Mouse (Mus musculus) thymus, postnatal 0 days (tissue): ENCODE data around the gene Adamts8. TPM values are rescaled to one million over a fixed set of nuclear protein-coding genes. Genes with fewer than 3 reads are reported as not detected.

Experiments used
- DNase-seq: peaks from one replicate; pipeline ENCODE4 v3.0.0-alpha.2; 2015; ENCODE audit warnings: low spot score
- polyA plus RNA-seq: library from polyadenylated mRNA; unstranded; fragments of >200 nt; fragmentation: Nextera tagmentation; extraction: Ambion mirVana; gene quantifications from 2 replicates; pipeline ENCODE4 v1.2.1, GENCODE M21; 2015

Gene Adamts8
- polyA plus RNA-seq, 1 experiment from 2014 or later, result 0.70 TPM

- no peak for DNase-seq
Observed at GRCm38 (mm10) chr9:30921261-30922103, 20.9 kb upstream of the Adamts8 start.

DNA sequence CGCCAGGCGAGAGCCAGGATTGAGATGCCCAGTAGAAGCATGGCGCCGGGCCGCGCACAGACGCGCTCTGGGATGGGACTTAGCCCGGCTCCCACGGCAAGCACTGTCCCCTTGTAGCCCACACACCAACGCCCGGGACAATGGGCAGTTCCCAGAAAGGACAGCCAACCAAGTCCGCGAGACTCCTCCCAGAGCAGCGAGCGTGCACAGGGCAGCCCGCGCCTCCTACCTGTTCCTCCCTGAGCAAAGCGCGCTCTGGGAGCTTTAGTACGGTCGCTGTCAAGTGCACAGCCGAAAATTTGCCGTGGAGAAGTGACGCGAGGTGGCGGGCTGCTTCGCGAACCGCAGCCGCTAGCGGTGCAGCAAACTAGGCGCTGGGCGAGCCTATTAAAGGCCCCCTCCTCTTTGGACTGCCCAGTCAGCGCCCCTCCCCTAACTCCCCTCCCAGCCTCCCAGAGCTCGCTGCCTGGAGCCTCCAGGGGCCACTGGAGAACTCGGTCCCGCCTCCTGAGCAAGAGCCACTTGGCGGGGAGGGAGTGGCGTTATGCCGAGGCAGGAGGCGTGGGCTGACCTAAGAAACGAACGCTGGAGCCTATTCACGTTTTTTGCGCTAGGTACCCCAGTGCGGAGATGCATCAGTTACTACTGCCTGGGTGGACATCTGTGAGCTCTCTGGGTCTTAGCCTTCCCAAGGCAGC is 20.0 kb upstream of the Adamts8 start, which contains the start of gene Adamts15:
Gene Adamts15 (minus strand): TSS at position 256 of the 698 bp plus-strand sequence.
- no peak for DNase-seq

- no peak for DNase-seq
Observed at GRCm38 (mm10) chr9:30928759-30929158, 13.6 kb upstream of the Adamts8 start.

DNA sequence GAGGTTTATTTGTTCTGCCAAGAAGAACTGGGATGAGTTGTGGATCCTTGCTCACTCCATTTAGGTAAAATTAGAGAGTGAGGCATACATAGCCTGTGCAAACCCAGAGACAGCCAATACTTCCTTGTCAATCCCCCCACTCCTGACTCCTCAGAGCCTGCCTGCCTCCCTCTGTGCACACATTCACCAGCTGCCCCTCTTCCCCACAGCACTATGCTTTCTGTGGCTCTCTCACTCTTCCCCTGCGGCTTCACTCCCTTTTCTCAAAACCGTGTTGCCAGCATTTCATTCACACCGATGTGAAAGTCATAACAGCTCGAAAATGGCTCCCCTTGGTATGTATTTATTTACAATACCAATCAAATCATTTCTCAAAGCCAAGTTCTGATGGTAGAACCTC is 10.0 kb upstream of the Adamts8 start:
- no peak for DNase-seq

- no peak for DNase-seq
Observed at GRCm38 (mm10) chr9:30934827-30935226, 7.5 kb upstream of the Adamts8 start.

- DNase-seq, result peak; percentile 7
Observed at GRCm38 (mm10) chr9:30936674-30937438, 5.5 kb upstream of the Adamts8 start.

DNA sequence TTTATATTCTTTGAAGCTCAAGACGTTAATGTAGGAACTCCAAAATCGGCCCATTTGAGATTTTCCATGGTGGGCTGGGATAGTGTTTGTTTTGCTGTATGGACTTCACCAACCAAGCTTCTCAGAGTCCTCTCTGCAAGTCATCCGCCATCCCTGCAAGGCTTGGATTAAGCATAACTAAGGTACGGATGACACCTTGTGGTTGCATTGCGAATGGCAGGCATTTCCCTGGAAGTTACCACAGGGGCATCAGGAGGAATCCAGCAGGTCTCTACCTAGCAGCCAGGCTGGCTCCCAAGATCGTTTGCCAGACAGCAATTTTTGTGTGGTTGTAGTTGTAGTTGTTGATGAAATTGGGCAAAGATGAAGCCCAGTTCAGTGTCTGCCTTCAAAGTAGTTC is 2.0 kb upstream of the Adamts8 start:
- DNase-seq, result peak; percentile 59

- DNase-seq, result no peak
Observed at GRCm38 (mm10) chr9:30943341-30943740, 979 bp downstream of the Adamts8 start.

DNA sequence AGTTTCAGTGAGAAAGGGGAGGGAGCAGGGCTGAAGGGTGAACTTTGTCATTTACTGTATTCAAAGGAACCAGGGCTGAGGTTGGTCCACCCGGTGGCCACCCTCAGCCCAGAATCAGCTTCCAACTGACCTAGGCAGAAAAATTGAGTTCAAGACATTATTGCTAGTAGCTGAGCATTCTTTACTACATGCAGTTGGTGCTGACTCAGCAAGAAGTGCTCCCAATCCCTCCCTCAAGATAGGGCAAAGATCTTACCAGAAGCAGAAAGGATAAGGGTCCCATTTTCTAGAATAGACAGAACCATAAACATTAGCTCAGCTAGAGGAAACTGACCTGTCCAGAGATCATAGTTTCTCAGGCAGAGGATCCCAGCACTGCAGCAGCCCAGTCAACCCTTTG is 1.9 kb downstream of the Adamts8 start:
- DNase-seq, result no peak

GRCm38 (mm10) chr9:30945276-30945675 is 2.9 kb downstream of the Adamts8 start:
- no peak for DNase-seq

- no peak for DNase-seq
Observed at GRCm38 (mm10) chr9:30949422-30949821, 7.1 kb downstream of the Adamts8 start.

DNA sequence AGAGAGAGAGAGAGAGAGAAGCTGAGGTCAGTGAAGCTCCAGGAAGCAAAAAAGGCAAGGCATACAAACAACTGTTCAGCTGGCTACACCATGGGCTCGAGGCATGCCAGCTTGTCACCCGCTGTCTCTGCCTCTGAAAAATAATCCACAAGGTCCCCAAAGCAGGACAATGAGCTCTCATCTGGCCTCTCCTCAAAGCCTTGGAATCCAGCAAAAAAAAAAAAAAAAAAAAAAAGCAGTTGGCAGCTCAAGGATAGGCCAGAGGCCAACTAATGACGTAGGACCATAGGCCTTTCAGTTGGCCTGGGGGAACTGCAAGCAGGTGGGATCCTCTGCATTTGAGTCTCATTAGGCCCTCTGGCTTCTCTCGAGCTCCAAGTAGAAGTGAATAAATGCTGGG is 7.6 kb downstream of the Adamts8 start:
- DNase-seq, result no peak

- DNase-seq, result no peak
Observed at GRCm38 (mm10) chr9:30950592-30950991, 8.2 kb downstream of the Adamts8 start.

DNA sequence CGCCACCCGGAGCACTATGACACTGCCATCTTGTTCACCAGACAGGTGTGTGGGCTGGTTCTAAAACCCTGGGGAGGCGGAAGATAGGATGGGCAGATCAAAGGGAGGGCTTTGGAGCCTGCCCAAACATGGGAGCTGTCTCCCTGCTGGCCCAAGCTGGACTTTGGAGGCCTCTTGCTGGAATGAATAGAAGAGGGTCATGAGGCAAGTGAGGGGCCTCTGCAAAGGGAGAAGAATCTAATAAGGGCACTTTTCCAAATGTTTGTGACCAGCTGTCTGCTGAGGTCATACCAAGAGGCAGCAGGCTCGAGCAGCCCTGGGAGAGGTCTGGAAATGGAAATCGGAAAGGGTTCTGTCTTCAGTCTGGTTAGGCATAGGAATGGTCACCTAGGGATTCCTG is 9.1 kb downstream of the Adamts8 start:
- DNase-seq, result no peak

DNA sequence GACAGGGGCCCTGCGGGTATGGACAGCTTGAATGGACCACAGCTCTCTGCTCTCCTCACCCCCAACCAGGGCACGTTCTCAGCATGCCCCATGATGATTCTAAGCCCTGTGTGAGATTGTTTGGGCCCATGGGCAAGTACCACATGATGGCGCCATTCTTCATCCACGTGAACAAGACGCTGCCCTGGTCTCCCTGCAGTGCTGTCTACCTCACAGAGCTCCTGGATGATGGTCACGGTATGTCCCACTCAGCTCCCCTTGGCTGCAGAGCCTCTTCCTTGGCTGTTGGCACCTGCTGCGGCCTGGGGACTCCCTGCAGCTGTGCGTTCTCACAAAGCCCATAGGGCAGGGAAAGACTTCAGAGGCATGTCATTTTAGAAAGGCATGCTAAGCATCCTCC is 10.9 kb downstream of the Adamts8 start:
- DNase-seq, result peak; percentile 19

DNA sequence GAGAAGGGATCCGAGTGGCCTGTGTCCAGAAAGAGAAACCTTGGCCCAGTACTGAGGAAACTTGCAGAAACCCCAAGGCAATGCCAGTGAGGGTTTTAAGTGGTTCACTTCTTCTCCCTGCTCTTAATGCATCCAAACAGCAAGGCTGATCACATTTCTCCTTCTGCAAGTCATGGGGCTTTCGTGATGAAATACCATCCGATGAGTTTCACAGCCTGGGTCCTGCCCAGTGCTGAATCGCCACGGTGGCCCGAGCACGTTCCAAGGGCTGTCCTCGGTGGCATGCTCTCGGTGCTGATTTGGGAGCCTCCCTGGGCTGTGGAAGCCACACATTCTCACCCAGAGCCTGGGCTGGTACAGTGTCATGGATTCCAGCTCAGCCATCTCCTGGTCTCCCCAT is 12.9 kb downstream of the Adamts8 start:
- no peak for DNase-seq

- DNase-seq, result no peak
Observed at GRCm38 (mm10) chr9:30963780-30964179, 21.4 kb downstream of the Adamts8 start.

- DNase-seq, result no peak
Observed at GRCm38 (mm10) chr9:30964685-30965084, 22.3 kb downstream of the Adamts8 start.

DNA sequence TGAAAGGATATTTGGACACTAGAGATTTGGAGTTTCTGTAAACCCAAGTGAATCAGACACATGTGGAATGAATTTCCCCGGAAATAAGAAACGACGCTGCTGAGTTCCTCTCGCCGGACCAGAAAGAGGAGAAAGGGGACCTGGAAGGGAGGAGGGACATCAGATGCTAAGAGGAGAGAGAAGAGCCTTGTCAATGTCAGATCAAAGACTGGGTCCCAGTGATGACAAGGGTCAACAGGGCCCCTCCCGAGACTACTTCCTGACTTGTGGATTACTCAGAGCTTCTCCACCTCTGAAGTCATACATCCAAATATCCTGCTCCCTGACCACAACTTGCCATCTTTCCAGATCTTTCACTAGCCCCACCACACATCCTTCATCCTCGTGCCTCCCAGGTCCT is 24.5 kb downstream of the Adamts8 start:
- DNase-seq, result no peak

DNA sequence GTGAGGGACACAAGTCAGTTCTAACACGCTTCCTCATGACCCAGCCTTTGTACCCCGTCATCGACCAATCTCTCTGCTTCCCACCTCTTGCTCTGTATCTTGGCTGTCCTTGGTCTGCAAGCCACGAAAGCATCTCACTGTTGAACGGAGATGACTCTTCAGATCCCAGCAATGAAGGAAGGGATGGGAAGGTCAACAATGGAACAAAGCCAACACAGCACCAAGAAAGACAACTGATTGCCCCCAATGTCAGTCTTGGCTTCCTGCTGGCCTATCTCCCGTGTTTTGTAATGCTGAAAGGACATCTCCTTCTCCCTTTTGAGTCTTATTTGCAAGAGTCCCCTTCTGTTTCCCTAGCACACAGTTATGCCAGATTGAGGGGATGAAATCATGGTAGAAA is 25.8 kb downstream of the Adamts8 start:
- no peak for DNase-seq

DNA sequence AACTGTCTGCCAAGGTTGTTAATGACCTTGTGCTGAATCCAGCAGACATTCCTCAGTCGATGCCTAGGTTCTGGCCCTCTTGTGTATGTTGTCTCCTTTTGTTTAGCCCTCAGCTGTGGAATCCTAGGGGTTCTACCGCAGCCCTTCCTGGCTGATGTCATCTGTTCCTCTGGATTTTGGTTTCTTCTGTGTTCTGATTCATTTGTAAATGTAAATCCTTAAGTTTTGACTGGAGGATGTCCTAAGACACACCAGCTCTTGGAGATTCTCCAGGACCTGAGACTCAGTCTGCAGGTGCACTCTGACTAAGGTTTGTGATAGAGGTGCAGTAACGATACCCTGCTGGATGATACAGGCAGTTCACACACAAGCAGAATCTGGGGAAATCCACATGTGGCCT is 27.6 kb downstream of the Adamts8 start:
- DNase-seq, result no peak

- DNase-seq, result no peak
Observed at GRCm38 (mm10) chr9:30971967-30972366, 29.6 kb downstream of the Adamts8 start.
